Mouse (Mus musculus) cortical plate, adult 2 months (tissue): ENCODE measurements around the gene Samd4.

Experiments
- CTCF ChIP-seq: fragments of 200-500 bp; IDR thresholded peaks from 2 replicates; pipeline ENCODE4 v1.5.1; 2011; ENCODE audit warnings: mild to moderate bottlenecking, control low read depth, low read length; ENCODE audit not compliant: insufficient read depth; ENCODE audit errors: extremely low read depth
- POLR2A ChIP-seq: fragments of 200-500 bp; IDR thresholded peaks from 2 replicates; pipeline ENCODE4 v1.6.1; 2011; ENCODE audit warnings: mild to moderate bottlenecking, low read length, control low read depth; ENCODE audit not compliant: insufficient read depth; ENCODE audit errors: extremely low read depth

- TF ChIP-seq POLR2A (no peak), CTCF (no peak)
These were observed 159.0 kb downstream of the Samd4 start for GRCm38 (mm10) chr14:47041699-47042098.
